Mouse (Mus musculus) thymus, adult 2 months (tissue): ENCODE measurements at regions not wholly inside any gene's neighbourhood (a gene's known extent, or its start where the extent isn't known, plus 50 kb on each side); places are given as distances from the start of the nearest gene placed in this dataset.

Source experiments
- CTCF ChIP-seq: fragments of 200-500 bp; IDR thresholded peaks from 2 replicates; pipeline ENCODE4 v1.5.1; 2012; ENCODE audit warnings: mild to moderate bottlenecking, control low read depth, low read length, moderate library complexity, borderline replicate concordance; ENCODE audit not compliant: control insufficient read depth, poor library complexity, insufficient read depth; ENCODE audit errors: extremely low read depth
- POLR2A ChIP-seq: fragments of 200-500 bp; IDR thresholded peaks from 2 replicates; pipeline ENCODE4 v1.6.1; 2012; ENCODE audit warnings: mild to moderate bottlenecking, low read length, control low read depth, moderate library complexity; ENCODE audit not compliant: control insufficient read depth, poor library complexity, insufficient read depth; ENCODE audit errors: extremely low read depth

DNA sequence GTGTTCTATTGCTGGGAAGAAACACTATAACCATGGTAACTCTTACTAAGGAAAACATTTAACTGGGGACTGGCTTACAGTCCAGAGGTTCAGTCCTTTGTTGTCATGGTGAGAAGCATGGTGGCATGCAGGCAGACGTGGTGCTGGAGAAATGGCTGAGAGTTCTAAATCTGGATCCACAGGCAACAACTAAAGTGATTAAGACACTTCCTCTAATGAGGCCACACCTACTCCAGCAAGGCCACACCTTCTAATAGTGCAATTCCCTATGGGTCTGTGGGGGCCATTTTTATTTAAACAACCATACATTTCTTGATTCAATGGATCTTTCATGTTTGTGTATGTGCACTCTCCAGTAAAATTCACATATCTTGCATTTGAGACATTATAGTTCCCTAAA is 151.4 kb upstream of the Ankrd55 start:
- TF ChIP-seq CTCF = no peak
- TF ChIP-seq POLR2A = no peak
